Mouse (Mus musculus) heart, adult 2 months (tissue): ENCODE data around the gene Pold1.

Experiments used
- CTCF ChIP-seq: fragments of 200-600 bp; IDR thresholded peaks from 2 replicates; pipeline ENCODE4 v1.8.1; 2022; ENCODE audit warnings: antibody characterized with exemption, mild to moderate bottlenecking, moderate library complexity
- EP300 ChIP-seq: fragments of 200-500 bp; IDR thresholded peaks from 2 replicates; pipeline ENCODE4 v1.6.1; 2011; ENCODE audit warnings: low read depth, low read length, control low read depth; ENCODE audit not compliant: insufficient read depth
- POLR2A ChIP-seq: fragments of 200-500 bp; IDR thresholded peaks from 2 replicates; pipeline ENCODE4 v1.6.1; 2011; ENCODE audit warnings: mild to moderate bottlenecking, low read depth, low read length, control low read depth; ENCODE audit not compliant: insufficient read depth

DNA sequence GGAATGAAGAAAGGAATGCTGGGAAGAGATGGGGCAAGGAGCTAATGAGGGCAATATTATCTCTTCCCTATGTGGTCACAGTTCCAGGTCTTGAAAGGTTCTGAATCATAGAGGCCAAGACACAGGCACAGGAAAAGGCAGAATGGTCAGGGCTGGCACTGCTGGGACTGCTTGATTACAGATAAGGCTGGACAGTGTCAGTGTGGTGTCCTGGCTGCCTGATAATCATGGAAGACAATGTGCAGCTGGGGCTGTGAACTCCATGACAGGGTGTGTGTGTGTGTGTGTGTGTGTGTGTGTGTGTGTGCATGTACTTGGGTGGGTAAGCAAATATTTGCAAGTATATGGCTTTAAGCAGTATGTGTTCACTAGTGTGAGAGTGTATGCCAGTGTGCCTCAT lies 41.2 kb downstream of the Pold1 start:
- TF ChIP-seq POLR2A (no peak), CTCF (no peak), EP300 (no peak)
